Mouse (Mus musculus): ENCODE measurements around the gene Snf8.
A peak's percentile ranks its signal among the peaks of the same experiment; 100 is the strongest.

The Snf8 gene

DNA sequence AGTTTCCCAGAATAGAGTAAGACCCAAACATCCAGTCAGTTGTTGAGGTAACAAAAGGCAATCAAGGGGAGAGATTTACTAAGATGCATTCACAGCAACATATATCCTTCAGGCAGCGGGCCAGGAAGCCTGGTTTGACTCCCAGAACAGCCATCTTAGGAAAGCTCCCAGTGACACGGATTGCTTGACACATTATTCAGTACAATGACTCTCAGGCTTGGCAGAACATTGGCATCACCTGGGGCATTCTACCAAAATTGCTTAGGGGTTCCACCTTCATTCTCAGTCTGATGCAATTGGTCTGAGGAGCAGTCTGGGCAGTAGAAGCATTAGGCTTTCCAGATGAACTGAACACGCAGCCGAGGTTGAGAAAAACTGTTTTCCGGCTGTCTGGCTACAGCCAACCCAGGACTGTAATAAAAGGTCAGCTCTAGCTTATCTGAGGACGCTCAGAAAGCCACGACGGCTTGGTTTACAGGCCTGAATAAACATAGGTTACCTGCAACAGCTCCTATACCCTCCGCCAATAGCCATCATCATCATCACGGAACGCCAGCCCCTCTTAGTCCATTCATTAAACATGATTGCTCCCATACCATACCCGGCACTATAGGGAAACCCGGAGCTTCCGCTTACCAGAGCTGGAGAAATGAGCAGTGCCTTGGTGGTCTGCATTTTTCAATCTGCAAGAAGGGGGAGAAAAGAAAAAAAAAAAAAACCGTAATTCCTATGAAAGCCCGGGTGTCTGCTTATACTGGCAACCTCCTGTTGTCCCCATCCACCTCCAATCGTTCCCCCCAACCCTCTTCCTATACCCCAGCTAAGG lies 39.9 kb downstream of the Snf8 start:
- DNase-seq (ENCODE audit: low spot score in 2 of 2): peak in 1 of 2 experiments; percentile 34

DNA sequence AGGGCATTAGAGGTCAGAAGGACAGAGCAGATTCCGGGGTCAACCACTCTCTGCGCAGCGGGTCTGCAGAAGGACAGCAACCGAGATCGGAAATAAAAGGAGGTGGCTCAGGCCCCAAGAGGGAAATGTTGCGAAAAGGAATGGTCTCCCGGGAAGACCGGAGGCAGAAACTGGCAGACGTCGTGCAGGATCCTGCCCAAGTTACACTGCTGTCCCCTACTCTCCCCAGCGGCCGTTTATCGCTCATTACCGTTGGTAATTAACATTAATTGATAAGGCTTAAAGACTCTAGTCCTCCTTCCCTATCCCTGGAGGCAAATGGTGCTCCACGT lies 40.5 kb downstream of the Snf8 start:
- peak in 1 of 2 experiments; percentile 21 for DNase-seq (ENCODE audit: low spot score in 2 of 2)

DNA sequence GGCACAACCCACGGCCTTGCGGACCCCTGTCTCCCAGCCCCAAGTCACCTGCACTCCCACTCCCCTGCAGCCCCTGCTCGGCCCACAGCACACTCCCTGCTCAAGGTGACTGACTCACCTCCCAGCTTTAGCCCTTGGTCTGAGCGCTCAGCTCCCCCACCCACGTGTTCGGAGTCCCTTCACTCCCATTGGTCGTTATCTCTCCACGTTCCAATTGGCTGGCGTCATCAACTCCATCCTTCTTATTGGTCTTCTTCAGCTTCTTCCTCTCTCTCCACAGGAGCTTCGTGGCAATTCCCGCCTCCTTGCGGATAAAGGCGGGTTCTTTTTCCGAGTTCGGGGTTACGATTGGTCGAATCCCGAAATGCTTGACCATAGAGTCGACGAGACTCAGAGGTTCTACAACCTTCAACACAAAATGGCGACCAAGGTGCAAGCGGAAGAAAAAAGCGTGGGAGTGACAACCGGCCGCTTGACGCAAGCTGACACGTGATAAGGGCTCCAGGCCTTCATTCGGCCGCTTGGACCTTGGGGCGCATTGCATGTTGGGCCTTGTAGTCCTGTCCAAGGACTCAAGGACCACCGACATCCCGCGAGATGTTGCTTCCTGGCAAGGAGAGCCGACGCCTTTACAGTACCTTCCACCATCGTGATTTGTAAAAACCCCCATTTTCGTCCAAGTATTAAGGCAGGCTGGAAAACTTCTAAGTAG lies 41.0 kb downstream of the Snf8 start, which contains the start of gene Atp5g1:
TSS of gene Atp5g1 (minus strand) at position 162 of the 712 bp plus-strand sequence.
- peak; percentile 100 for DNase-seq (ENCODE audit: low spot score in 2 of 2)

DNA sequence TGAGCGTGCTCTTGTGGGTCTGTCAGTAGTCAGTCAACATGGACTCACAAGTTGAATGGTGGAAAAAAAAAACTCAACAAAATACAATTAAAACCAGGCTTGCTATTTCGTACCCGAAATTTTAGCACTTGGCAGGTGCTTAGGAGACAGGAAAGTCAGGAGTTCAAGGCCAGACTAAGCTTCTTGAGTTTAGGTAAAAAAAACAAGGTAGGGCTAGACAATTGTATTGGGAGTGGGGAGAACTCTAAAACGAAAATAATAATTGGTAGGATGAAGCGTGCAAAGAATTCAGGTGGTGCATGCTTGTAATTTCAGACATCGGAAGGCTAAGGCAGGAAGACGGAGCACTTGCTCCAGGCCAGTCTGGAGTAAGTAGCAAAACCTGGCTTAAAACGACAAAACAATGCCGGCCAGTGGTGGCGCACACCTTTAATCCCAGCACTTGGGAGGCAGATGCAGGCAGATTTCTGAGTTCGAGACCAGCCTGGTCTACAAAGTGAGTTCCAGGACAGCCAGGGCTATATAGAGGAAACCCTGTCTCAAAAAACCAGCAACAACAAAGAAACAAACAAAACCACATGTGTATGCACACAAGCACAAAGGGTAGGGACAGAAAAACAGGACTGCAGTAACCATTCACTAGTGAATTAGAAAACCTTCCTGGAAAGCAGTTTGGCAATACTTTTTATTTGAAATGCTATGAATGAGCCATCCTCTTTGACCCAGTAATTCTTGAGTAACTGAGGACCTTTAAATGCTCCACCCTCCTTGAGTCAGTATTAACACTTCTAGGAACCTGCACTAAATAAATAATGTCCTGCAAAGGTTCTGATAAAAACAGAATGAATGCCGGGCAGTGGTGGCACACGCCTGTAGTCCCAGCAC lies 41.8 kb downstream of the Snf8 start:
- DNase-seq (ENCODE audit: low spot score in 2 of 2): no peak

DNA sequence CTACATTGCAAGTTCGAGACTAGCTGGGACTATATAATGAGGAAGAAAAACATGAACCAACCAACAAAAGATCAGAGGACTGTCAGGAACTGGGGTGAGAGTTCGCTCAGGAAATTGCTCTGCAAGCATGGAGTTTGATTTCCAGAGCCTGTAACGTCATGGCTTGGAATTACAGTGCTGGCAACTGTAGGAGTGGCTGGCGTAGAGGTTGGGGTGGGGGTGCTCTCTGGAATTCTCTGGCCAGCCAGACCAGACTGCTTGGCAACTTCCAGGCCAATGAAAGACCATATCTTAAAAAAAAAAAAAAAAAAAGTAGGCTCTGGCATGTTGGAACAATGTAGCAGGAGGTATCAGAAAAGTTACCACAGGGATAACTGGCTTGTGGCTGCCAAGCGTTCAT lies 46.1 kb downstream of the Snf8 start:
- no peak for DNase-seq (ENCODE audit: low spot score in 2 of 2)

DNA sequence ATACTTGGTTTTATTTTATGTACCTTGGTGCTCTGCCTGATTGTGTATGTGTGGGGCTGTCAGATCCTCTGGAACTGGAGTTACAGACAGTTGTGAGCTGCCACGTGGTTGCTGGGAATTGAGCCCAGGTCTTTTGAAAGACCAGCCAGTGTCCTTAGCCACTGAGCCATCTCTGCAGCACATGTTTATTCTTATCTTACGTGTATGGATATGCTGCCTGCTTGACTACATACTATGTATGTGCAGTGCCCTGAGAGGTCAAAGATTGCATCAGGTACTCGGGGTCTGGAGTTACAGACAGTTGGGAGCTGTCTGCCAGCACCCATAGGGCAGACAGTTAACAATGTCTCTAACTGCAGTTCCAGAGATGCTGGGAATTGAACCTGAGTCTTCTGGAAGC lies 48.0 kb downstream of the Snf8 start:
- no peak for DNase-seq (ENCODE audit: low spot score in 2 of 2)

- DNase-seq (ENCODE audit: low spot score in 2 of 2): no peak
These were observed 53.3 kb downstream of the Snf8 start for GRCm38 (mm10) chr11:96087981-96088380.

DNA sequence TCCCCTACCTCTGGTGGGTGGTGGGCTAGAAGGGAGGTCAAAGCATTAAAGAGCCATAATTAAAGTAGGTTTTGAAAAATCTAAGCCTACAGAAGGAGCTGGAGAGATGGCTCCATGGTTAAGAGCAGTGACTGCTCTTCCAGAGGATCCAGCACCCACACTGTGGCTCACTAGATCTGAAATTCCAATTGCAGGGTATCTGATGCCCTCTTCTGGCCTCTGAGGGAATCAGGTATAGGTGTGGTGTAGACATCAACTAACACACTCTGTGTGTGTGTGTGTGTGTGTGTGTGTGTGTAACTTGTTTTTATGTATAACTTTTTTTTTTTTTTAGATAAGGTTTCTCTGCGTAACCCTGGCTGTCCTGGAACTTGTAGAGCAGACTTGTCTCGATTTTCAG lies 56.4 kb downstream of the Snf8 start:
- no peak for DNase-seq (ENCODE audit: low spot score in 2 of 2)

GRCm38 (mm10) chr11:96092674-96093291 lies 58.1 kb downstream of the Snf8 start:
- DNase-seq (ENCODE audit: low spot score in 2 of 2): no peak

DNA sequence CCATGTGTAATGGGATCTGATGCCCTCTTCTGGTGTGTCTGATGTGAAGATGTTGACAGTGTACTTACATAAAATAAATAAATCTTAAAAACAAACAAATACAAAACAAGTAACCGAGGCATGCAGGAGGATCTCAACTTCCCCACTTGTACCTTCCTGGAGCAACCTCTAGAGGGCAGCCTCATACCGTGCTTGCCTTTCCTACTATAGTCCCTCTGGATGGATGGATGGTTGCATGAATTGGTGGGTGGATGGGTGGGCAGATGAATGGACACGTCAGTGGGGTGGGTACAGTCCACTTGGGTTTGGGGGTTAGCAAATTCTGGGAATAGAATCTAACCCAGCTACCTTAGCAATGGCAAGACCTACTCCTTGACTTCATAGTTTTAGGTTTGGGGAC lies 58.7 kb downstream of the Snf8 start:
- peak in 1 of 2 experiments; percentile 37 for DNase-seq (ENCODE audit: low spot score in 2 of 2)

Data from left cerebral cortex, adult 9 months (tissue).